Mouse (Mus musculus): ENCODE data around the gene Zfp36l2. TPM values are rescaled to one million over a fixed set of nuclear protein-coding genes. Genes with fewer than 3 reads are reported as not detected.
"Not testable (repeated sequence)": the region's sequence is repeated elsewhere in the genome, so short reads cannot be mapped to it uniquely, and the experiment has no call there.

Zfp36l2 gene
- polyA plus RNA-seq, 1 experiment from 2014 or later = 3.4 TPM

DNA sequence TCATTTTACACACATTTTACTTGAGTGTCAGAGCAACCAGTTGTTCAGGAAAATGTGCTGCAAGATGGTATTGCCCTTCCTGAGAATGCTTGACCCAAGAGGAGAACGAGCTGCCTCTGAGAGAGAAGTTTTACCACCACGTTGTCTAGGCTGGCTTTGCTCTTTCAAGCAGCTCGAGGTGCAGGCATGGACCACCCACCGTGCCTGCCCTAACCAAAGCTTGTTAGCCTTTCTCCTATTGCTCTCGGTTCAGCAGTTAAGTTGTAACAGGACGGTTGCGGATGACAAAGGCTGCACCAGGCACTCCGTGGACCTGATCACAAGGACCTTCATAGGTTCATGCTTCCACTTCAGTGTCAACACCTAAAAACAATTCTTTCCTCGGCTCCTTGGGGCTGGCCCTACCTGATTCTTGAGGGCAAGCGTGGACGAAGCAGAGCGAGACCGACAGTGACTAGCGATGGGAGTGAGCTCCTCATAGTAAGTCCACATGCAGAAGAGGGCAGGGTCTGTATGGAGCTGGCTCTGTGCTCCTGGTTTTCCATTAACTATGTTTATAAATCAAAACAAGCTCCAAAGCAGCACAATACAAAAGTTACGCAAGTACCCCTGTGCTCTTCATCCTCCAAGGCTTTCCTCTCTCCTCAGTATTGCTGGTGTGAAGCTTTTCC is 36.6 kb upstream of the Zfp36l2 start:
- 64% methylated on average over 15 of the region's 15 CpGs for WGBS
- no peaks in the 10 kb centered on the region for H3K36me3 ChIP-seq (ENCODE audit: control insufficient read depth, insufficient read depth)

DNA sequence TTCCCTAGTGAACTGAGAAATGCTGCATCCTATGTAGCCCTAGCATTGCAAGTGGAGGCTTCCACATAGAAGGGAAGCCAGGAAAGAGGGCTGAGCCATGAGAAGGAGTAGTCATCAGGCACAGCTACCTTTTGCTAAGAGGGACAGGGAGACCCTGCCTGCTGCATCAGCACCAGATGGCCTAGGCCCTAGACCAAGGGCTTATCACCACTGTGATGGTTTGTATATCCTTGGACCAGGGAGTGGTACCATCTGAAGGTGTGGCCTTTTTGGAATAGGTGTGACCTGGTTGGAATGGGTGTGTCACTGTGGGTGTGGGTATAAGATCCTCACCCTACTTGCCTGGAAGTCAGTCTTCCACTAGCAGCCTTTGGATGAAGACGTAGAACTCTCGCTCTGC is 31.1 kb upstream of the Zfp36l2 start:
- WGBS = 94% methylated on average over 2 of the region's 2 CpGs
- not testable (repeated sequence) for H3K4me1 ChIP-seq (replicated peaks; ENCODE audit: control insufficient read depth, insufficient read depth, low read length); H3K9ac ChIP-seq (replicated peaks; ENCODE audit: low read depth, low read length)

More for the DNA sequence above, 36.6 kb upstream of the Zfp36l2 start:
- ATAC-seq = no peak
- H3K4me2 ChIP-seq (ENCODE audit: low read length) = no peak overlapping the region
- H3K9ac ChIP-seq (replicated peaks; ENCODE audit: low read depth, low read length) = no peak overlapping the region
- no peak overlapping the region for H3K27ac ChIP-seq (ENCODE audit: low read length)
- H3K9me3 ChIP-seq (ENCODE audit: control insufficient read depth, low read length) = no peaks in the 10 kb centered on the region
- no peaks in the 10 kb centered on the region for H3K27me3 ChIP-seq (replicated peaks; ENCODE audit: control insufficient read depth, insufficient read depth, low read length)
- H3K4me1 ChIP-seq (replicated peaks; ENCODE audit: control insufficient read depth, insufficient read depth, low read length) = no peaks in the 10 kb centered on the region; the same call in 1 of the 2 replicates
- no peak overlapping the region for H3K4me3 ChIP-seq (replicated peaks; ENCODE audit: low read length)

DNA sequence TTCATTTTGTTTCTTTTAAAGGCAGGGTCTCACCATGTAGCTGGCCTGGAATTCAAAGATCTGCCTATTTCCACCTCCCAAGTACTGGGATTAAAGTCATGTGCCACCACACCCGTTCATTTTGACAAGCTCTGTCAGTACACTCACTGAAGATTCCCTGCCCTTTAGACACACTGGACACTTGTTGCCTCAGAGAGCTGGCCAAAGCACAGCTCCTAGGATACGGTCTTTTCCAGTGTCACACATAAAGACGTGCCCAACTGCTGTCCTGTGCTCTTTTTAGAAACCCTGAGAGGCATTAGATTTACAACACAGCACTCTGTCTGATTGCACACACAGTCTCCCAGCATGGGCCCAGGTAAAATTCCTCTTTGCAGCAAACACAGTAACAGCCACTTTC is 29.9 kb upstream of the Zfp36l2 start:
- WGBS = 84% methylated on average over 3 of the region's 3 CpGs
- Histone ChIP-seq H3K9ac (replicated peaks; ENCODE audit: low read depth, low read length) (no peak overlapping the region), H3K27me3 (replicated peaks; ENCODE audit: control insufficient read depth, insufficient read depth, low read length) (no peaks in the 10 kb centered on the region), H3K36me3 (ENCODE audit: control insufficient read depth, insufficient read depth) (no peaks in the 10 kb centered on the region), H3K4me1 (replicated peaks; ENCODE audit: control insufficient read depth, insufficient read depth, low read length) (peaks cover 3% of the 10 kb centered on the region; the same call in 1 of the 2 replicates), H3K9me3 (ENCODE audit: control insufficient read depth, low read length) (no peaks in the 10 kb centered on the region), H3K4me2 (ENCODE audit: low read length) (no peak overlapping the region), H3K27ac (ENCODE audit: low read length) (no peak overlapping the region), H3K4me3 (replicated peaks; ENCODE audit: low read length) (no peak overlapping the region)
- no peak for ATAC-seq

More for the DNA sequence above, 31.1 kb upstream of the Zfp36l2 start:
- H3K4me3 ChIP-seq (replicated peaks; ENCODE audit: low read length); ATAC-seq; H3K36me3 ChIP-seq (ENCODE audit: control insufficient read depth, insufficient read depth); H3K9me3 ChIP-seq (ENCODE audit: control insufficient read depth, low read length); H3K27me3 ChIP-seq (replicated peaks; ENCODE audit: control insufficient read depth, insufficient read depth, low read length); H3K27ac ChIP-seq (ENCODE audit: low read length); H3K4me2 ChIP-seq (ENCODE audit: low read length): not testable (repeated sequence)

DNA sequence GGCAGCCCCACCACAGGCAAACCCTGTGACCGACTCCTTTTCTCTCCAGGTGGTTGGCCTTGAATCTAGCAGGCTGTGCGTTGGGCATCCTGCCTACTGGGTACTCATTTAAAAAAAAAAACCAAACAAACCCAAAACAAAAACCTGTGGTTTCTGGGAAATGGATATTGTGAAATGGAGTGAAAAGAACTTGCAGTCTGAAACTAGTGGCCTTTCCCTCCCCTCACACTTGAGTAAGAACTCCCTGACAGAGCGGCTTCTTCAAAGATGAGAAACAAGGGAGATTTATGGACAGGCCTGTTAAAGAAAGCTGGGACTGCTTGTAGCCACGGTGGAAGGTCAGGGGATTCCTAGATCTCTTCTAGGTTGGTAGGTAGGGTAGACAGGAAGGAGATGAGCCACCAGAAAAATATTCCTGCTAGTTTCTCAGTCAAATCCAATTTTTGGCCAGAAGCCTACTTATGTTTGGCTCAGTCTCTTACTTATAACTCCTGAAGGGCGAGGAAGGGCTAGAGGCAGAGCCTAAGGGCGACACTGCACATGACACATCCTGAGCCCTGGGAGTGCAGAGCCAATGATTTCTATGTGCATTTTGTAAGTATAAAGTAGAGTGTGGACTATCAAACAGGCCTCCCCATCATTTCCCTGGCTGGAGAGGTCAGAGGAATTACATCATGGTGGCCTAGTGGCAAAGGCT is 27.7 kb upstream of the Zfp36l2 start:
- Histone ChIP-seq H3K9ac (replicated peaks; ENCODE audit: low read depth, low read length) (no peak overlapping the region), H3K4me1 (replicated peaks; ENCODE audit: control insufficient read depth, insufficient read depth, low read length) (peaks cover 3% of the 10 kb centered on the region; the same call in 1 of the 2 replicates), H3K27me3 (replicated peaks; ENCODE audit: control insufficient read depth, insufficient read depth, low read length) (no peaks in the 10 kb centered on the region), H3K9me3 (ENCODE audit: control insufficient read depth, low read length) (no peaks in the 10 kb centered on the region), H3K36me3 (ENCODE audit: control insufficient read depth, insufficient read depth) (no peaks in the 10 kb centered on the region), H3K4me3 (replicated peaks; ENCODE audit: low read length) (no peak overlapping the region), H3K27ac (ENCODE audit: low read length) (no peak overlapping the region), H3K4me2 (ENCODE audit: low read length) (no peak overlapping the region)
- WGBS = 75% methylated on average over 6 of the region's 6 CpGs
- ATAC-seq = no peak

DNA sequence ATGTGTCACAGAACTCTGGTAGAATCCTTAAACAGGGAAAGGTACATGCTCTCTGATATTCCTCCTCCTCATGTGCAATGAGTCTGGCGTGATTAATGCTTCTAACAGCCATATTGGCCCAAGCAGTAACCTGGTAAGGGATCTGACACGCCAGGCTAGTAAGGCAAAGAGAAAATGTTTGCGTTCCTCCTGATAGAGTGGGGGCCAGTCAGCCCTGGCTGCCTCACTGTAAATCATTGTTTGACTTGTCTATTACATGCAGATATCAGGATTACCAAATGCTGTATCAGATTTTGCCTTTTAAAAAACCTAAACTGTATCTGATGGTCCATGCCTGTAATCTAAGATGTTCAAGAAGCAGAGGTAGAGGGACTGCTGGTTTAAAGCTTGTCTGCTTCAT is 25.7 kb upstream of the Zfp36l2 start:
- no peaks in the 10 kb centered on the region for H3K9me3 ChIP-seq (ENCODE audit: control insufficient read depth, low read length)
- H3K4me2 ChIP-seq (ENCODE audit: low read length) = no peak overlapping the region
- no peak for ATAC-seq
- no peak overlapping the region for H3K9ac ChIP-seq (replicated peaks; ENCODE audit: low read depth, low read length)
- H3K27me3 ChIP-seq (replicated peaks; ENCODE audit: control insufficient read depth, insufficient read depth, low read length) = no peaks in the 10 kb centered on the region
- H3K4me3 ChIP-seq (replicated peaks; ENCODE audit: low read length) = no peak overlapping the region
- H3K27ac ChIP-seq (ENCODE audit: low read length) = no peak overlapping the region
- WGBS = 84% methylated on average over 3 of the region's 3 CpGs
- H3K4me1 ChIP-seq (replicated peaks; ENCODE audit: control insufficient read depth, insufficient read depth, low read length) = peaks cover 3% of the 10 kb centered on the region; the same call in 1 of the 2 replicates
- no peaks in the 10 kb centered on the region for H3K36me3 ChIP-seq (ENCODE audit: control insufficient read depth, insufficient read depth)

DNA sequence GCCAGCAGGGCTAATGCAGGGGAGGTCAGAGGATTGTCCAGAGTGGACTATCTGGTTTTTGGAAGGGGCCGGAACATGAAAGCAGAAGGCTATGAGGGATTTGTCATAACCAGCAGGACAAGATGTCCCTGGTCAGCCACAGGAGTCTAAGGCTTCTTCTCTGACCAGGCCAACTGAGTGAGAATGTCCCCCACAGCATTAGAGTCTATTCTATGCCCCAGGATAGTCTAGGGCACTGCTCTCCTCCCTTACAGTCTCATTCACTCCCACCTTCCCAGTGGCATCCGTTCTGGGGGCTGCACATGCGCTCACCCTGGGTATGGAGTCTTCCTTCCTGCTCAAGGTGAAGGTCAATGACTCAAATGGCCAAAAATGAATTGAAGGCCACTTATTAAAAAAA is 19.9 kb upstream of the Zfp36l2 start:
- Histone ChIP-seq H3K27ac (ENCODE audit: low read length) (no peak overlapping the region), H3K9me3 (ENCODE audit: control insufficient read depth, low read length) (no peaks in the 10 kb centered on the region), H3K9ac (replicated peaks; ENCODE audit: low read depth, low read length) (no peak overlapping the region), H3K36me3 (ENCODE audit: control insufficient read depth, insufficient read depth) (no peaks in the 10 kb centered on the region), H3K27me3 (replicated peaks; ENCODE audit: control insufficient read depth, insufficient read depth, low read length) (no peaks in the 10 kb centered on the region), H3K4me3 (replicated peaks; ENCODE audit: low read length) (no peak overlapping the region), H3K4me1 (replicated peaks; ENCODE audit: control insufficient read depth, insufficient read depth, low read length) (0 out of 2 replicates have a peak, but pooled peaks cover 3% of the 10 kb centered on the region), H3K4me2 (ENCODE audit: low read length) (no peak overlapping the region)
- ATAC-seq = no peak
- WGBS = 95% methylated on average over 3 of the region's 3 CpGs

DNA sequence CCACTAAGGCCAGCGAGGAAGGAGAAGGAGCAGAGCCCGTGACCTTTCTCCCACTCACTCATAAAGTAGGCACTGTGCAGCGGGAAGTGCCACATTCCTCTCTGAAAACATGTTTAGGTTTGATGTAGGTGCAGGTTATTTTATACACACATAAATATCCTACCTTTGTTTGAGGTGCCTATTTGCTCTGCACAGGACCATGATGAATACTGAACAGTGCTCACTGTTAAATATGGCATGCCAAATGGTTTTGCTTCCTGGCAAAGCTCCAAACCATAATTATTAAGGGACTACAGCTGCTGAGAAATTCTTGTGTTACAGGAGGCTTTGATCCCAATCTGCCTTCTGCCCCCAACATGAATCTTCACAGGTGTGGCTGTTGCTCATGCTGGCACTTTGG is 18.5 kb upstream of the Zfp36l2 start:
- H3K4me3 ChIP-seq (replicated peaks; ENCODE audit: low read length) = no peak overlapping the region
- H3K9ac ChIP-seq (replicated peaks; ENCODE audit: low read depth, low read length) = no peak overlapping the region
- H3K27me3 ChIP-seq (replicated peaks; ENCODE audit: control insufficient read depth, insufficient read depth, low read length) = no peaks in the 10 kb centered on the region
- H3K27ac ChIP-seq (ENCODE audit: low read length) = no peak overlapping the region
- no peak overlapping the region for H3K4me2 ChIP-seq (ENCODE audit: low read length)
- 85% methylated on average over 3 of the region's 3 CpGs for WGBS
- ATAC-seq = no peak
- H3K4me1 ChIP-seq (replicated peaks; ENCODE audit: control insufficient read depth, insufficient read depth, low read length) = 0 out of 2 replicates have a peak, but pooled peaks cover 3% of the 10 kb centered on the region
- no peaks in the 10 kb centered on the region for H3K9me3 ChIP-seq (ENCODE audit: control insufficient read depth, low read length)
- H3K36me3 ChIP-seq (ENCODE audit: control insufficient read depth, insufficient read depth) = no peaks in the 10 kb centered on the region

DNA sequence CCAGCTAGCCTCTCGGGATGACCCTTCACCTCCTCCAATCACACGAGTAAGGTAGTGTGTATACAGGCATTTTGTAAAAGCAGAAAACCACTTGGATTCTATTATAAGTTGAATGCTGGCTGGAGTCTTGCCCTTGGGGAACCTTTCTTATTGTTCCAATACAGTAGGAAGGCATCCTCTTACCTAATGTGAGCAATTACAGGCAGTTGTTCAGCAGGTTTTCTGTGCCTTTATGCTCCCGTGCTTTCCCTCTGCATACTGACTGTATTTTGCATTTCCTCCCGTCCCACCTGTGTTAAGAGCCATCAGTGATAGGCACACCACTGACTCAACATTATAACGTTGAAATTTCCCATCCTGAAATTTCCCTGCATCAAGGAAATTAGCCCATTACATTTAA is 17.2 kb upstream of the Zfp36l2 start:
- no peaks in the 10 kb centered on the region for H3K9me3 ChIP-seq (ENCODE audit: control insufficient read depth, low read length)
- no peak overlapping the region for H3K9ac ChIP-seq (replicated peaks; ENCODE audit: low read depth, low read length)
- H3K4me2 ChIP-seq (ENCODE audit: low read length) = no peak overlapping the region
- 86% methylated on average over 5 of the region's 5 CpGs for WGBS
- no peaks in the 10 kb centered on the region; the same call in 1 of the 2 replicates for H3K36me3 ChIP-seq (ENCODE audit: control insufficient read depth, insufficient read depth)
- H3K27ac ChIP-seq (ENCODE audit: low read length) = no peak overlapping the region
- H3K27me3 ChIP-seq (replicated peaks; ENCODE audit: control insufficient read depth, insufficient read depth, low read length) = no peaks in the 10 kb centered on the region
- 0 out of 2 replicates have a peak, but pooled peaks cover 3% of the 10 kb centered on the region for H3K4me1 ChIP-seq (replicated peaks; ENCODE audit: control insufficient read depth, insufficient read depth, low read length)
- no peak for ATAC-seq
- no peak overlapping the region for H3K4me3 ChIP-seq (replicated peaks; ENCODE audit: low read length)

DNA sequence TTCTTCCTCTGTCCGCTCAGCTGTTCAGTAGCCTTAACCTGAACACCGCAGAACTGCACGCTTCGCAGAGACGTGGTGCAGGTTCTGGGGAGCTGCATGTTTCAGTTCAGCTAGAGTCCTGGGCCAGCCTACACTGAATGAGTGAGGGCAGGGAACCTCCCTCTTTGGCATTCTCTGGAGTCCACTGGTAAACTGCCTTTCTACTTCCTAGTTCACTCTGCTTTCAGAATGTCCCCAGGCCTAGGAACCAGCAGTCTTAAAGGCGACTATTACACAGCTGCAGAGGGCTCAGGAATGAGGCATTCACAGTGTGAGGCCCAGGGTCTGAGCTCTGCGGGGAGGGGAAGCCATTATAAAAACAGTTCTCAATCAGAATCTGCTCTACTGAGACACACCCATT is 15.6 kb upstream of the Zfp36l2 start:
- H3K4me2 ChIP-seq (ENCODE audit: low read length) = no peak overlapping the region
- no peaks in the 10 kb centered on the region; the same call in 1 of the 2 replicates for H3K36me3 ChIP-seq (ENCODE audit: control insufficient read depth, insufficient read depth)
- 54% methylated on average over 7 of the region's 7 CpGs for WGBS
- H3K9ac ChIP-seq (replicated peaks; ENCODE audit: low read depth, low read length) = no peak overlapping the region
- H3K9me3 ChIP-seq (ENCODE audit: control insufficient read depth, low read length) = no peaks in the 10 kb centered on the region
- H3K4me3 ChIP-seq (replicated peaks; ENCODE audit: low read length) = no peak overlapping the region
- H3K27me3 ChIP-seq (replicated peaks; ENCODE audit: control insufficient read depth, insufficient read depth, low read length) = no peaks in the 10 kb centered on the region
- no peak overlapping the region for H3K27ac ChIP-seq (ENCODE audit: low read length)
- ATAC-seq = no peak
- 0 out of 2 replicates have a peak, but pooled peaks cover 3% of the 10 kb centered on the region for H3K4me1 ChIP-seq (replicated peaks; ENCODE audit: control insufficient read depth, insufficient read depth, low read length)

Measured in forebrain, embryonic 16.5 days (tissue).